Mouse (Mus musculus) hindbrain, embryonic 11.5 days (tissue): ENCODE measurements around the gene Guca1a. TPM values are rescaled to one million over a fixed set of nuclear protein-coding genes. Genes with fewer than 3 reads are reported as not detected.

Experiments
- ATAC-seq: fragments of 200-750 bp; cut with Nextera tagmentation; 2 replicates; pipeline ENCODE4 v1.8.0; 2017; ENCODE audit warnings: mild to moderate bottlenecking, moderate TSS enrichment, moderate library complexity; ENCODE audit not compliant: low FRiP score
- DNase-seq: peaks from one replicate; pipeline ENCODE4 v3.0.0-alpha.2; 2015; ENCODE audit warnings: low spot score
- H3K27ac ChIP-seq: fragments of 300-500 bp; sonication (generic); 2 replicates; pipeline ENCODE4 v1.5.1; 2014; ENCODE audit warnings: mild to moderate bottlenecking, low read depth, low read length
- H3K27me3 ChIP-seq: fragments of 300-500 bp; sonication (generic); 2 replicates; pipeline ENCODE4 v1.6.1; 2014; ENCODE audit warnings: mild to moderate bottlenecking, low read length, moderate library complexity, mixed read lengths; ENCODE audit not compliant: control insufficient read depth, insufficient read depth
- H3K36me3 ChIP-seq: fragments of 300-500 bp; sonication (generic); 2 replicates; pipeline ENCODE4 v1.6.1; 2014; ENCODE audit warnings: mild to moderate bottlenecking, low read length, moderate library complexity, mixed read lengths; ENCODE audit not compliant: control insufficient read depth, insufficient read depth
- H3K4me1 ChIP-seq: fragments of 300-500 bp; sonication (generic); replicated peaks from 2 replicates; pipeline ENCODE4 v1.6.1; 2014; ENCODE audit warnings: low read length, mixed read lengths; ENCODE audit not compliant: control insufficient read depth, insufficient read depth
- H3K4me2 ChIP-seq: fragments of 300-500 bp; sonication (generic); replicated peaks from 2 replicates; pipeline ENCODE4 v1.6.1; 2014; ENCODE audit warnings: mild to moderate bottlenecking, low read depth, low read length
- H3K4me3 ChIP-seq: fragments of 300-500 bp; sonication (generic); 2 replicates; pipeline ENCODE4 v1.5.1; 2014; ENCODE audit warnings: low read depth, low read length
- H3K9ac ChIP-seq: fragments of 300-500 bp; sonication (generic); 2 replicates; pipeline ENCODE4 v1.6.1; 2014; ENCODE audit warnings: low read depth, low read length
- H3K9me3 ChIP-seq: fragments of 300-500 bp; sonication (generic); 2 replicates; pipeline ENCODE4 v1.6.1; 2016; ENCODE audit warnings: low read length; ENCODE audit not compliant: control insufficient read depth
- WGBS: fragments of 180-500 bp; shearing (Covaris S2); extraction: QIAGEN DNeasy Blood & Tissue Kit; methylation state at CpG from one replicate; pipeline ENCODE4 v1.1.7; 2014; 5-methylcytosine and 5-hydroxymethylcytosine counted together
- polyA plus RNA-seq: library from polyadenylated mRNA; unstranded; fragments of >200 nt; fragmentation: Nextera tagmentation; extraction: Ambion mirVana; gene quantifications from 2 replicates; pipeline ENCODE4 v1.2.1, GENCODE M21; 2014

The Guca1a gene
- 1.2 and 1.3 TPM in 2 replicates for polyA plus RNA-seq

DNA sequence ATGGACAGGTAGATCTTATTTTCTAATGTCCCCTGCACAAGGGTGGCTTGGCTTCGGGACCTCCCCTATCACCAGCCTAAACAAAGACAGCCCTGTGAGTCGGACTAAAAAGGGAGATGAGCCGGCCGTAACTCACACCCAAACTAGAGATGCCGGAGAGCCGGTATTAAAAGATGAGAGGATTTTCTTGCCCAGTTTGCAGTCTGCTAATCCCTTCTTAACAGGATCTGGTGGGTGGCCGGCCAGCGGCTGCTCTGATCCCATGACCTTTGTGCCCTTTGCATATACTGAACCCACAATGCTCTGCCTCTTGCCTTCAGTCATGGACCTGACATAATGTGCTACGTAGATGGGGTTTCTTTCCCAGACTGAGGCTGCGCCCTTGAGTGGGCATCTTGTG, at the start of gene Guca1a:
Gene Guca1a, minus strand, starts transcription at position 134 of the 400 bp plus-strand sequence.
- Histone ChIP-seq H3K9me3 (no peaks in the 10 kb centered on the region), H3K27ac (no peak within 1 kb of the TSS), H3K4me1 (no peaks in the 10 kb centered on the region), H3K4me3 (no peak within 1 kb of the TSS), H3K4me2 (no peak within 1 kb of the TSS), H3K27me3 (peaks cover under 1% of the 10 kb centered on the region; the same call in 1 of the 2 replicates), H3K9ac (no peak within 1 kb of the TSS), H3K36me3 (no peaks in the 10 kb centered on the region)
- WGBS, result 67% methylated on average over 10 of the region's 10 CpGs
- DNase-seq, result no peak
- ATAC-seq, result no peak

DNA sequence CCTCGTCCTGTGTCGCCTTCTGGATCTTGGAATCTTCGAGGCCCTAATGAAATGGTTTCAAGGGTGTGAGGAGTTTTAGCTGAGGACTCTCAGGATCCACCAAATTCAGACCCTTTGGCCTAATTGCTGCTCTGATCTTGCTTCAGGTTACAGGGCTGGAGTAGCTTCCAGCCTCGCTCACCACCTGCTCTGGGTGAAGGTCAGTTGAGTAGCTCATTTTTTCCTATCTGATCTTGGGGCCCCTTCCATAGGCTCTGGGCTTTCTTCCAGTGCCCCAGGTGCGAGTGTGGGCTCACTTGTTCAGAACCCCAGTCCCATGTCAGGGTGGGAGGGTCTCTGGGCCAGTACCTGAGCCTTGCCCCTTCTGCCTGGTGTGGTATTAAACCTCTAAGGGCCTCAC, 49.0 kb upstream of the Guca1a start:
- H3K27ac ChIP-seq, result no peak overlapping the region
- H3K4me3 ChIP-seq, result no peak overlapping the region
- no peak for ATAC-seq
- no peaks in the 10 kb centered on the region for H3K36me3 ChIP-seq
- no peak for DNase-seq
- H3K27me3 ChIP-seq, result no peaks in the 10 kb centered on the region
- H3K4me1 ChIP-seq, result no peaks in the 10 kb centered on the region
- H3K9me3 ChIP-seq, result no peaks in the 10 kb centered on the region
- no peak overlapping the region for H3K9ac ChIP-seq
- no peak overlapping the region for H3K4me2 ChIP-seq
- WGBS, result 64% methylated on average over 5 of the region's 5 CpGs

DNA sequence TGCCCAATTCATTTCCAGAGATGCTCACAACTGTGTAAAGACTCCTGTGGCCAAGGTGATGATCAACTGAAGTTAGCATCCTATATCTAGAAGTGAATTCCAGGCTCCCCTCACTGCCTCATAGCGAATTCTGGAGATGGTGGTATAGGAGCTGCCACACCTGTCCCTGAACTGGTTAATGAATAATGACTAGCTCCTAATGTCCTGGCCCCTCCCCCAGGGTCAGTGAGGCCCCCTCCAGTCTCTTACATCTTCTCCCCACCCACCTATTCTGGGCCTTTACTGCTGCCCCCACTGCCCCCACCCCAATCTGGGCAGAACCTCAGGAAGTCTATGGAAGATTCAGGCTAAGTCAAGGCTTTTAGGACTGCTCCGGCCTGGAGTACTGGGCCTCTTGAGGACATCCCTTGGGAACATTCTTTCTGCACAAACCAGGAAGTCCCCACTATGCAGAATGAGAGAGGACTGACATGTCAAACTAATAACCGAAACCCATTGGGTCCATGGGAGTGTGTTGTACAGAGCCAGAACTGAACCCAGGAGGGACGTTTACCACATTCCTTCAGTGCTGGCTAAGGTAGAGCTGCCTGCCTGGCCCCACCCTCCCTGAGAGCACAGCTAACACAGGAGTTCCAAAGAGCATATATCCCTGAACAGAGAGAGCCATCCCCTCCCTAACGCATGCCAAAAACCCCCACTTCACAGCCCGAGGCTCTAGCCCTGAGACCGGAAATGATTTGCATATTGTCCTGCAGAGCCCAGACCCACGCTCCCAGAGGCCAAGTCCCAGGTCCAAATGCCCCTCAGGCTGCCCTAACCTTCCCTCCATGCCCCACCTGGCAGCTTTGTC, 48.4 kb upstream of the Guca1a start:
- Histone ChIP-seq H3K27ac (no peak overlapping the region), H3K4me3 (no peak overlapping the region), H3K4me1 (no peaks in the 10 kb centered on the region), H3K36me3 (no peaks in the 10 kb centered on the region), H3K27me3 (no peaks in the 10 kb centered on the region), H3K9me3 (no peaks in the 10 kb centered on the region), H3K9ac (no peak overlapping the region), H3K4me2 (no peak overlapping the region)
- DNase-seq (no peak), ATAC-seq (no peak)
- 43% methylated on average over 8 of the region's 8 CpGs for WGBS

GRCm38 (mm10) chr17:47446561-47446960, 46.2 kb upstream of the Guca1a start:
- H3K36me3 ChIP-seq, result no peaks in the 10 kb centered on the region
- no peaks in the 10 kb centered on the region for H3K4me1 ChIP-seq
- no peak overlapping the region for H3K27ac ChIP-seq
- H3K9me3 ChIP-seq, result no peaks in the 10 kb centered on the region
- H3K27me3 ChIP-seq, result no peaks in the 10 kb centered on the region
- 87% methylated on average over 11 of the region's 11 CpGs for WGBS
- no peak overlapping the region for H3K4me3 ChIP-seq
- ATAC-seq (no peak), DNase-seq (no peak)
- H3K4me2 ChIP-seq, result no peak overlapping the region
- H3K9ac ChIP-seq, result no peak overlapping the region

DNA sequence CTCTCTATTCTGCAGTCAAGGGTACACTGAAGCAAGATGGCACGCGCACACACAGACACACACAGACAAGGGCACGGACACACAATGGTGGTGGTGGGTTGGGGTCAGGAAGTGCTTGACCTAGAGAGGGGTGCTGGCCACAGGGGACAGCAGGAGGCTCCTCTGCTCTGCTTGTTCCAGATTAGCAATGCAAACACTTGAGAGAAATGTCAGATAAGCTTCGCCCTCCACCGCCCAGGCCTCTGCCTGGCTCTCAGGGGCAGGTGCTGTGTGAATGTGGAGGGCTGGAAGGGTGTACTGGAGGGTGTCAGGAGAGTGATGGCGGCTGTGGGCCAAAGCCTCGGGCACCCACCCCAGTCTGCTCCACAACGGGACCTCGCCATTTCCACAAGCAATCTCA, 45.6 kb upstream of the Guca1a start:
- H3K36me3 ChIP-seq, result no peaks in the 10 kb centered on the region
- no peak for ATAC-seq
- no peak overlapping the region for H3K4me3 ChIP-seq
- H3K27me3 ChIP-seq, result no peaks in the 10 kb centered on the region
- H3K9ac ChIP-seq, result no peak overlapping the region
- H3K4me2 ChIP-seq, result no peak overlapping the region
- H3K9me3 ChIP-seq, result no peaks in the 10 kb centered on the region
- H3K27ac ChIP-seq, result no peak overlapping the region
- DNase-seq, result no peak
- H3K4me1 ChIP-seq, result no peaks in the 10 kb centered on the region
- whole genome bisulfite sequencing, result 62% methylated on average over 9 of the region's 9 CpGs

DNA sequence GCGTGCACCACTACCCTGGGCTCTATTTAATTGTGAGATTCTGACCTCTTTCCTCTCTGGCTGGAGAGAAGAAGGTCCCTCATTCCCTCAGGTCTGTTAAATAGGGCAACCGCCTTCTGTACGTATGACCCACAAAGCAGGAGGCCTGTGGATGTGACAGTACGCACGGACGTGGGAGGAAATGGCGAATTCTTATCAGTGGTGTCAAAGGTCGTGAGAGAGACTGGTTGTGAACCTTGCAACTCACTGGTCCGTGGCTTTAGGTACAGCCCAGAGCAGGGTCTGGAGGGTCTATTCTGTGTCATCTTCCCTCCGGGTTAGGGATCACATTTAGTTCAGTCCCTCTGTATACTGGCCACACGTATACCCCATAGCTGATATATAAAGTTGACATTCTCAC, 45.1 kb upstream of the Guca1a start:
- ATAC-seq (no peak), DNase-seq (no peak)
- H3K27me3 ChIP-seq, result no peaks in the 10 kb centered on the region
- H3K4me1 ChIP-seq, result no peaks in the 10 kb centered on the region
- no peaks in the 10 kb centered on the region for H3K36me3 ChIP-seq
- H3K9me3 ChIP-seq, result no peaks in the 10 kb centered on the region
- H3K4me2 ChIP-seq, result no peak overlapping the region
- 73% methylated on average over 11 of the region's 11 CpGs for WGBS
- no peak overlapping the region for H3K9ac ChIP-seq
- H3K27ac ChIP-seq, result no peak overlapping the region
- no peak overlapping the region for H3K4me3 ChIP-seq

DNA sequence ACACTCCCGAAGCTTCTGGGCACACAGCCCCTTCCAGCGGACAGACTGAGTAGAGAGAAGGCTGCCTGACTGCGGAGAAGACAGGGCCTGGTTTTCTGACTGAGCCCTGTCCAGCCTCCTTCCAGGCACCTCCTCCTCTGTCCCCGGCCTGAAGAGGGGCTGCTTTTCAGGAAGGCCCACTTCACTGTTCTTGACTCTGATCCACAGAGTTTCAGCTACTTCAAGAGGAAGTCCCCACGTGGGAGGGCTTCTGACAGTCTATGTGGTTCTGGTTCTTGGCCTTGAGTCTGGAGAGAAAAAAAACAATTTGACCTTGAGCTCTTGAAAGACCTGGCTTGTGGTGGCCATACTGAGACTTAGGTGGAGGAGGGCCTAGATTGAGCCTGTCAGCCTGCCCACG, 43.7 kb upstream of the Guca1a start:
- H3K4me1 ChIP-seq, result no peaks in the 10 kb centered on the region
- DNase-seq (no peak), ATAC-seq (no peak)
- H3K27me3 ChIP-seq, result no peaks in the 10 kb centered on the region
- WGBS, result 75% methylated on average over 6 of the region's 6 CpGs
- H3K4me2 ChIP-seq, result no peak overlapping the region
- H3K9ac ChIP-seq, result no peak overlapping the region
- no peaks in the 10 kb centered on the region for H3K36me3 ChIP-seq
- H3K9me3 ChIP-seq, result no peaks in the 10 kb centered on the region
- H3K27ac ChIP-seq, result no peak overlapping the region
- H3K4me3 ChIP-seq, result no peak overlapping the region

GRCm38 (mm10) chr17:47442271-47442670, 41.9 kb upstream of the Guca1a start:
- Histone ChIP-seq H3K36me3 (no peaks in the 10 kb centered on the region), H3K27me3 (peaks cover 13% of the 10 kb centered on the region), H3K4me2 (no peak overlapping the region), H3K4me3 (no peak overlapping the region), H3K9ac (no peak overlapping the region), H3K9me3 (no peaks in the 10 kb centered on the region), H3K27ac (no peak overlapping the region), H3K4me1 (no peaks in the 10 kb centered on the region)
- 72% methylated on average over 3 of the region's 3 CpGs for WGBS
- DNase-seq, result no peak
- no peak for ATAC-seq
